Mouse (Mus musculus) G1E-ER4 (cell line): Measurements from ENCODE around the gene Bpifb3. TPM values are rescaled to one million over a fixed set of nuclear protein-coding genes. Genes with fewer than 3 reads are reported as not detected.

ENCODE experiments used
- GATA1 ChIP-seq: IDR thresholded peaks from one replicate; pipeline ENCODE4 v1.8.0; 2012; ENCODE audit warnings: low read length, inconsistent platforms
- polyA plus RNA-seq: library from polyadenylated mRNA; stranded (reverse); fragments of >175 nt; gene quantifications from 2 replicates; pipeline ENCODE4 v1.2.3, GENCODE M21; 2012

The Bpifb3 gene
- polyA plus RNA-seq, 1 experiment: not detected

- no peak for TF ChIP-seq GATA1
Measured at GRCm38 (mm10) chr2:153962821-153963331, 44.8 kb downstream of the Bpifb3 start.

GRCm38 (mm10) chr2:153963334-153963733 is 45.3 kb downstream of the Bpifb3 start:
- no peak for TF ChIP-seq GATA1

GRCm38 (mm10) chr2:153970221-153970620 is 52.2 kb downstream of the Bpifb3 start:
- TF ChIP-seq GATA1: no peak

- no peak for TF ChIP-seq GATA1
Measured at GRCm38 (mm10) chr2:153974582-153974981, 56.6 kb downstream of the Bpifb3 start, which contains the start of gene Bpifa6. Bpifa6 (plus strand) TSS chr2:153974945.

Other genes starting within 250 kb of the Bpifb3 start
- gene Dnmt3c, start 221.6 kb upstream of the Bpifb3 start, polyA plus RNA-seq: 0.05 and 0.06 TPM in 2 replicates
- 2.6 and 4.4 TPM in 2 replicates for gene Mapre1, start 177.0 kb upstream of the Bpifb3 start, polyA plus RNA-seq
- 0.06 and 0.09 TPM in 2 replicates for gene Efcab8, start 138.3 kb upstream of the Bpifb3 start, polyA plus RNA-seq
- gene Sun5, start 47.1 kb upstream of the Bpifb3 start, polyA plus RNA-seq: not detected in 2 replicates
- gene Bpifb2, start 43.2 kb upstream of the Bpifb3 start, polyA plus RNA-seq: not detected in 2 replicates
- gene Bpifb6, start 17.8 kb upstream of the Bpifb3 start, polyA plus RNA-seq: not detected in 2 replicates
- not detected in 2 replicates for gene Bpifb4, start 20.0 kb downstream of the Bpifb3 start, polyA plus RNA-seq
- gene Bpifa6, start 56.7 kb downstream of the Bpifb3 start, polyA plus RNA-seq: not detected in 2 replicates
- gene Bpifa2, start 90.0 kb downstream of the Bpifb3 start, polyA plus RNA-seq: not detected in 2 replicates
- gene Bpifa3, start 212.1 kb downstream of the Bpifb3 start, polyA plus RNA-seq: not detected in 2 replicates
- gene Bpifa1, start 224.7 kb downstream of the Bpifb3 start, polyA plus RNA-seq: not detected in 2 replicates
- not detected in 2 replicates for gene Bpifa5, start 244.4 kb downstream of the Bpifb3 start, polyA plus RNA-seq